Mouse (Mus musculus) liver, adult 2 months (tissue): ENCODE results near the gene Pdcd1.

Experiments
- CTCF ChIP-seq: fragments of 200-500 bp; IDR thresholded peaks from 2 replicates; pipeline ENCODE4 v1.5.1; 2011; ENCODE audit warnings: low read depth, low read length, control low read depth
- POLR2A ChIP-seq: fragments of 200-500 bp; IDR thresholded peaks from 2 replicates; pipeline ENCODE4 v1.6.1; 2011; ENCODE audit warnings: low read length, control low read depth; ENCODE audit not compliant: insufficient read depth; ENCODE audit errors: extremely low read depth

GRCm38 (mm10) chr1:94076702-94077101 is 24.3 kb upstream of the Pdcd1 start:
- TF ChIP-seq POLR2A (no peak), CTCF (no peak)
